Mouse (Mus musculus): ENCODE data around the gene Actl10. TPM values are rescaled to one million over a fixed set of nuclear protein-coding genes. Genes with fewer than 3 reads are reported as not detected.
A peak's percentile ranks its signal among the peaks of the same experiment; 100 is the strongest.

Actl10 gene
- 0.22 and 0.26 TPM in 2 replicates for polyA plus RNA-seq (2015; fragmentation: Nextera tagmentation; extraction: Ambion mirVana)

GRCm38 (mm10) chr2:154551476-154551875 lies at the start of gene Actl10:
Gene Actl10, plus strand, starts transcription at chr2:154551776.
- H3K27me3 ChIP-seq: peaks cover 27% of the 10 kb centered on the region
- peak within 1 kb of the TSS; percentile 8; the same call in 1 of the 2 replicates for H3K27ac ChIP-seq
- WGBS: 75% methylated on average over 4 of the region's 4 CpGs

DNA sequence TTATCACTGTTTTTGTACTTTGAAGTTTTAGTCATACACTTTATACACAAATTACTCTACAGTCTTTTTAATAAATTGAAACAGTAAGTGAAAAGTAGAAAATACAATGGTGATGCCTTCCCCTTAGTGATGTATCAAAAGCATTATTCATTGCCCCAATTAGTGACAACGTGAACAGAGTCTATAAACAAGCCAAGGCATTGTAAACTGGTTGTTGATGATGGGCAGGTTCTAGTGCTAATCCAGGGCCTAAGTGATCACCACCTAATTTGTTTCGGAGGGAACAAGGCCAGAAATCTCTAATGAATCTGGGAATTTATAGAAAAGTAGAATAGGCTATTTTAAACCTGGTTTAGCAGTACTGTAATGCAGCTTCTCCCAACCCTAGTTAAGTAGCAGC lies 44.5 kb upstream of the Actl10 start:
- peaks cover 36% of the 10 kb centered on the region for H3K36me3 ChIP-seq

More at GRCm38 (mm10) chr2:154551476-154551875, at the start of gene Actl10:
- Histone ChIP-seq H3K9me3 (replicated peaks) (no peaks in the 10 kb centered on the region), H3K9ac (peak within 1 kb of the TSS; percentile 25), H3K4me2 (peak within 1 kb of the TSS; percentile 65), H3K4me3 (peak within 1 kb of the TSS; percentile 32), H3K36me3 (no peaks in the 10 kb centered on the region), H3K4me1 (replicated peaks) (peaks cover 30% of the 10 kb centered on the region)
- no peak for ATAC-seq (replicated peaks; ENCODE audit: insufficient number of reproducible peaks, insufficient read depth, low FRiP score, low read depth)

GRCm38 (mm10) chr2:154507566-154508283 lies 43.9 kb upstream of the Actl10 start:
- ATAC-seq (replicated peaks; ENCODE audit: insufficient number of reproducible peaks, insufficient read depth, low FRiP score, low read depth): no peak
- no peaks in the 10 kb centered on the region for H3K27me3 ChIP-seq
- H3K9me3 ChIP-seq (replicated peaks): no peaks in the 10 kb centered on the region
- 0 out of 2 replicates have a peak, but pooled peaks cover 3% of the 10 kb centered on the region for H3K4me1 ChIP-seq (replicated peaks)
- no peak overlapping the region for H3K4me2 ChIP-seq
- H3K4me3 ChIP-seq: no peak overlapping the region
- H3K27ac ChIP-seq: no peak overlapping the region
- WGBS: 50% methylated on average over 9 of the region's 9 CpGs
- H3K9ac ChIP-seq: no peak overlapping the region
- peaks cover 36% of the 10 kb centered on the region for H3K36me3 ChIP-seq

More for the DNA sequence above, 44.5 kb upstream of the Actl10 start:
- Histone ChIP-seq H3K4me3 (no peak overlapping the region), H3K4me1 (replicated peaks) (0 out of 2 replicates have a peak, but pooled peaks cover 3% of the 10 kb centered on the region), H3K9me3 (replicated peaks) (no peaks in the 10 kb centered on the region), H3K27me3 (no peaks in the 10 kb centered on the region), H3K9ac (no peak overlapping the region), H3K4me2 (no peak overlapping the region), H3K27ac (no peak overlapping the region)
- WGBS: 81% methylated on average over 2 of the region's 2 CpGs
- ATAC-seq (replicated peaks; ENCODE audit: insufficient number of reproducible peaks, insufficient read depth, low FRiP score, low read depth): no peak

- H3K4me3 ChIP-seq: no peak overlapping the region
- peaks cover 36% of the 10 kb centered on the region for H3K36me3 ChIP-seq
- H3K27me3 ChIP-seq: no peaks in the 10 kb centered on the region
- H3K9me3 ChIP-seq (replicated peaks): no peaks in the 10 kb centered on the region
- H3K4me1 ChIP-seq (replicated peaks): 0 out of 2 replicates have a peak, but pooled peaks cover 3% of the 10 kb centered on the region
- no peak overlapping the region for H3K4me2 ChIP-seq
- ATAC-seq (replicated peaks; ENCODE audit: insufficient number of reproducible peaks, insufficient read depth, low FRiP score, low read depth): no peak
- 87% methylated on average over 4 of the region's 4 CpGs for WGBS
- no peak overlapping the region for H3K27ac ChIP-seq
- no peak overlapping the region for H3K9ac ChIP-seq
Observed at GRCm38 (mm10) chr2:154508450-154508849, 43.1 kb upstream of the Actl10 start.

- no peak for ATAC-seq (replicated peaks; ENCODE audit: insufficient number of reproducible peaks, insufficient read depth, low FRiP score, low read depth)
- Histone ChIP-seq H3K27ac (no peak overlapping the region), H3K9ac (no peak overlapping the region), H3K4me1 (replicated peaks) (0 out of 2 replicates have a peak, but pooled peaks cover 3% of the 10 kb centered on the region), H3K4me2 (no peak overlapping the region), H3K4me3 (no peak overlapping the region), H3K36me3 (peaks cover 36% of the 10 kb centered on the region), H3K27me3 (no peaks in the 10 kb centered on the region), H3K9me3 (replicated peaks) (no peaks in the 10 kb centered on the region)
- 79% methylated on average over 3 of the region's 3 CpGs for WGBS
Observed at GRCm38 (mm10) chr2:154510141-154510540, 41.4 kb upstream of the Actl10 start.

- Histone ChIP-seq H3K9me3 (replicated peaks) (no peaks in the 10 kb centered on the region), H3K36me3 (peaks cover 27% of the 10 kb centered on the region), H3K4me2 (no peak overlapping the region), H3K27ac (no peak overlapping the region), H3K9ac (no peak overlapping the region), H3K27me3 (no peaks in the 10 kb centered on the region), H3K4me1 (replicated peaks) (no peaks in the 10 kb centered on the region), H3K4me3 (no peak overlapping the region)
- no peak for ATAC-seq (replicated peaks; ENCODE audit: insufficient number of reproducible peaks, insufficient read depth, low FRiP score, low read depth)
- WGBS: 77% methylated on average over 3 of the region's 3 CpGs
Observed at GRCm38 (mm10) chr2:154516944-154517343, 34.6 kb upstream of the Actl10 start.

- H3K9ac ChIP-seq: no peak overlapping the region
- no peaks in the 10 kb centered on the region for H3K27me3 ChIP-seq
- no peaks in the 10 kb centered on the region for H3K9me3 ChIP-seq (replicated peaks)
- no peak overlapping the region for H3K4me2 ChIP-seq
- H3K4me3 ChIP-seq: no peak overlapping the region
- H3K36me3 ChIP-seq: peaks cover 29% of the 10 kb centered on the region
- WGBS: 68% methylated on average over 5 of the region's 5 CpGs
- no peak overlapping the region for H3K27ac ChIP-seq
- H3K4me1 ChIP-seq (replicated peaks): no peaks in the 10 kb centered on the region
- no peak for ATAC-seq (replicated peaks; ENCODE audit: insufficient number of reproducible peaks, insufficient read depth, low FRiP score, low read depth)
Observed at GRCm38 (mm10) chr2:154517424-154517823, 34.2 kb upstream of the Actl10 start.

DNA sequence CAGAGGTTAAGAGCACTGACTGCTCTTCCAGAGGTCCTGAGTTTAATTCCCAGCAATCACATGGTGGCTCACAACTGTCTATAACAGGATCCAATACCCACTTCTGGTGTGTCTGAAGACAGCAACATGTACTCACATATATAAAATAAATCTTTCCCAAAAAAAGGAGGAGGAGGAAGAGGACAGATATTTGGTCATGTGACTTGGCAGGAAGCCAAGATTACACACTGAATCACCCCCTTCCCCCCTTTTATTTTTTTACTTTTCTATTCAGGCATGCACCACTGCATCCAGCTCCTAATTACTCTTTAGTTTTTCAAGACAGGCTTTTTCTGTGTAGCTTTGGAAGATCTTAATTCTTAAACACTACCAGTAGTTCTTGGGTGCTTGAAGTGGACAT lies 30.1 kb upstream of the Actl10 start:
- peaks cover 50% of the 10 kb centered on the region for H3K36me3 ChIP-seq
- no peaks in the 10 kb centered on the region for H3K9me3 ChIP-seq (replicated peaks)
- no peak overlapping the region for H3K27ac ChIP-seq
- peaks cover under 1% of the 10 kb centered on the region; the same call in 1 of the 2 replicates for H3K4me1 ChIP-seq (replicated peaks)
- no peaks in the 10 kb centered on the region for H3K27me3 ChIP-seq
- H3K4me3 ChIP-seq: no peak overlapping the region
- H3K9ac ChIP-seq: no peak overlapping the region
- no peak overlapping the region for H3K4me2 ChIP-seq
- ATAC-seq (replicated peaks; ENCODE audit: insufficient number of reproducible peaks, insufficient read depth, low FRiP score, low read depth): no peak

- Histone ChIP-seq H3K4me1 (replicated peaks) (peaks cover 3% of the 10 kb centered on the region; the same call in 1 of the 2 replicates), H3K27ac (no peak overlapping the region), H3K9ac (no peak overlapping the region), H3K27me3 (no peaks in the 10 kb centered on the region), H3K36me3 (peaks cover 50% of the 10 kb centered on the region), H3K4me3 (no peak overlapping the region), H3K4me2 (no peak overlapping the region), H3K9me3 (replicated peaks) (no peaks in the 10 kb centered on the region)
- ATAC-seq (replicated peaks; ENCODE audit: insufficient number of reproducible peaks, insufficient read depth, low FRiP score, low read depth): no peak
- WGBS: 83% methylated on average over 5 of the region's 5 CpGs
Observed at GRCm38 (mm10) chr2:154522334-154522733, 29.2 kb upstream of the Actl10 start.

GRCm38 (mm10) chr2:154525285-154525684 lies 26.3 kb upstream of the Actl10 start:
- peaks cover 53% of the 10 kb centered on the region for H3K36me3 ChIP-seq
- no peak overlapping the region for H3K4me3 ChIP-seq
- 87% methylated on average over 2 of the region's 2 CpGs for WGBS
- H3K4me1 ChIP-seq (replicated peaks): peaks cover 3% of the 10 kb centered on the region; the same call in 1 of the 2 replicates
- no peak overlapping the region for H3K27ac ChIP-seq
- H3K9ac ChIP-seq: no peak overlapping the region
- no peaks in the 10 kb centered on the region for H3K9me3 ChIP-seq (replicated peaks)
- H3K4me2 ChIP-seq: no peak overlapping the region
- no peak for ATAC-seq (replicated peaks; ENCODE audit: insufficient number of reproducible peaks, insufficient read depth, low FRiP score, low read depth)
- no peaks in the 10 kb centered on the region for H3K27me3 ChIP-seq

DNA sequence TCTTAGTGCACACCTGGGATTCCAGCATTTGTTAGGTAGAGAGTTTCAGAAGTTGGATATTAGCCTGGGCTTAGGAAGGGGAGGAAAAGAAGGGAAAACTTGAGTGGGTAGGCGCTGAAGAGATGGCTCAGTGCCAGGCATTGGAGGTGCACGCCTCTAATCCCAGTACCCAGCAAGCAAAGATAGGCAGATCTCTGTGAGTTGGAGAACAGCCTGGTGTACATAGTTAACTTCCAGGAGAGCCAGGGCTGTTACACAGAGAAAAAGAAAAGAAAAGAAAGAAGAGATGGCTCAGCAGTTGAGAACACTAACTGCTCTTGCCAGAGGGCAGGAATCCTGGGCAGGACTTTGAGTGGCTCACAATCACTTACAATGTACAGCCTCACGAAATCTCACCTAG lies 25.0 kb upstream of the Actl10 start:
- Histone ChIP-seq H3K4me2 (no peak overlapping the region), H3K27ac (no peak overlapping the region), H3K36me3 (peaks cover 60% of the 10 kb centered on the region), H3K4me3 (no peak overlapping the region), H3K9ac (no peak overlapping the region), H3K27me3 (no peaks in the 10 kb centered on the region), H3K9me3 (replicated peaks) (no peaks in the 10 kb centered on the region), H3K4me1 (replicated peaks) (peaks cover 3% of the 10 kb centered on the region; the same call in 1 of the 2 replicates)
- 67% methylated on average over 3 of the region's 3 CpGs for WGBS
- no peak for ATAC-seq (replicated peaks; ENCODE audit: insufficient number of reproducible peaks, insufficient read depth, low FRiP score, low read depth)

- Histone ChIP-seq H3K36me3 (peaks cover 53% of the 10 kb centered on the region), H3K4me1 (replicated peaks) (peaks cover 6% of the 10 kb centered on the region; the same call in 1 of the 2 replicates), H3K9ac (no peak overlapping the region), H3K4me3 (no peak overlapping the region), H3K4me2 (no peak overlapping the region), H3K27ac (no peak overlapping the region), H3K27me3 (no peaks in the 10 kb centered on the region), H3K9me3 (replicated peaks) (no peaks in the 10 kb centered on the region)
- WGBS: 59% methylated on average over 3 of the region's 3 CpGs
- ATAC-seq (replicated peaks; ENCODE audit: insufficient number of reproducible peaks, insufficient read depth, low FRiP score, low read depth): no peak
Observed at GRCm38 (mm10) chr2:154532888-154533287, 18.7 kb upstream of the Actl10 start.

Data from heart, embryonic 15.5 days (tissue).